Comparison of ENCODE assay signal across 8 mouse cellular contexts in the genomic region with DNA sequence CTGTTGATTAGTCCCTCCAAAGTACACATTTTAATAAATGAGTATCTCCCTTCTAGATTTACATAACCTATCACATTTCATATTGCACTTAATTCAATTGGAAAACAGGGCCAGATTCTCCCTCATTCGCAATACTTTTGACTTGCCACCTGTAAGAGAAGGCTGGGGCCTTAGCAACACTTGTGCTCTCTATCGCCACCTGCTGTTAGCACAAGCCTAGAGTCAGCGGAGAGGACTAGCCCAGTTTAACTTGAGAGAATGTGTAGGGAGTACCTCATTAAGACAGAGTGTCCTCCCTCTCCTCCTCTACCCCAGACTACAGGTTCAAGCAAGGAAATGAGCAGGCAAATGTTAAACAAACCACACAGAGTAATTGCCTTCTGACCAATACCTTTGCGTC. TPM values are rescaled to one million over a fixed set of nuclear protein-coding genes. Genes with fewer than 3 reads are reported as not detected.
DNase-seq lines count a peak whose midpoint lies in the region; ATAC-seq lines count a peak whose summit lies in the region.

No protein-coding gene starts in this region.

- no peaks in the 10 kb centered on the region for H3K27me3 ChIP-seq in heart, embryonic 12.5 days (replicated peaks)
- H3K27me3 ChIP-seq in limb, embryonic 10.5 days (ENCODE audit: low read depth, poor library complexity, severe bottlenecking) = no peaks in the 10 kb centered on the region
- no peaks in the 10 kb centered on the region for H3K27me3 ChIP-seq in stomach, embryonic 14.5 days (ENCODE audit: control insufficient read depth, insufficient read depth, low read length)

- H3K36me3 ChIP-seq in heart, embryonic 12.5 days = no peaks in the 10 kb centered on the region
- no peaks in the 10 kb centered on the region for H3K36me3 ChIP-seq in limb, embryonic 10.5 days
- no peaks in the 10 kb centered on the region for H3K36me3 ChIP-seq in stomach, embryonic 14.5 days (ENCODE audit: control insufficient read depth, insufficient read depth, low read length)

- H3K27ac ChIP-seq in heart, embryonic 12.5 days (ENCODE audit: poor library complexity, severe bottlenecking) = no peak overlapping the region
- H3K27ac ChIP-seq in limb, embryonic 10.5 days = no peak overlapping the region
- no peak overlapping the region for H3K27ac ChIP-seq in stomach, embryonic 14.5 days (ENCODE audit: low read length)

- WGBS in heart, embryonic 12.5 days = 26% methylated on average over 4 of the region's 4 CpGs
- 27% methylated on average over 4 of the region's 4 CpGs for WGBS in limb, embryonic 10.5 days
- WGBS in stomach, embryonic 14.5 days = 20% methylated on average over 4 of the region's 4 CpGs

- no peak overlapping the region for H3K4me3 ChIP-seq in heart, embryonic 12.5 days
- no peak overlapping the region for H3K4me3 ChIP-seq in limb, embryonic 10.5 days
- H3K4me3 ChIP-seq in stomach, embryonic 14.5 days (ENCODE audit: low read depth, low read length) = no peak overlapping the region

- no peak overlapping the region for H3K4me2 ChIP-seq in heart, embryonic 12.5 days
- H3K4me2 ChIP-seq in stomach, embryonic 14.5 days (replicated peaks; ENCODE audit: low read depth, low read length) = no peak overlapping the region

- H3K9me3 ChIP-seq in heart, embryonic 12.5 days (replicated peaks) = no peaks in the 10 kb centered on the region
- no peaks in the 10 kb centered on the region for H3K9me3 ChIP-seq in limb, embryonic 10.5 days (replicated peaks)
- H3K9me3 ChIP-seq in stomach, embryonic 14.5 days (ENCODE audit: control insufficient read depth, low read depth, low read length) = no peaks in the 10 kb centered on the region

- H3K4me1 ChIP-seq in heart, embryonic 12.5 days (replicated peaks) = peaks cover 32% of the 10 kb centered on the region
- peaks cover 36% of the 10 kb centered on the region for H3K4me1 ChIP-seq in limb, embryonic 10.5 days
- H3K4me1 ChIP-seq in stomach, embryonic 14.5 days (ENCODE audit: control insufficient read depth, insufficient read depth, low read length) = 0 out of 2 replicates have a peak, but pooled peaks cover 4% of the 10 kb centered on the region

- DNase-seq in heart, adult 18-20 months = peak; percentile 85 to 93
- DNase-seq in cerebellum, adult 9-10 months = peak; percentile 33
- peak; percentile 25 to 71 for DNase-seq in frontal cortex, postnatal 10 days (ENCODE audit: low spot score in 2 of 2)
- peak; percentile 83 for DNase-seq in hindlimb bud, embryonic 11.5 days (ENCODE audit: extremely low spot score, low read depth, low spot score)
- peak; percentile 85 for DNase-seq in limb, embryonic 10.5 days (ENCODE audit: low spot score)
- DNase-seq in natural killer cell, adult 2 months (ENCODE audit: low spot score in 2 of 2) = peak; percentile 34 to 58

- no peak for ATAC-seq in heart, embryonic 12.5 days (ENCODE audit: insufficient number of reproducible peaks, low FRiP score)
- ATAC-seq in stomach, embryonic 14.5 days (ENCODE audit: insufficient number of reproducible peaks, insufficient read depth, low FRiP score, low read depth) = 0 out of 2 replicates have a peak, but pooled peaks have one; percentile 50

- H3K9ac ChIP-seq in heart, embryonic 12.5 days = no peak overlapping the region
- H3K9ac ChIP-seq in stomach, embryonic 14.5 days (replicated peaks; ENCODE audit: low read depth, low read length) = no peak overlapping the region

RNA-seq across cellular contexts. Expression of gene Ccn2, which starts 4.1 kb away (rescaled TPM):
- total RNA-seq in heart, adult 18-20 months (2021) = 100 to 1,000 TPM; 120 to 129 TPM
- 56.8 and 60.1 TPM in 2 replicates for polyA plus RNA-seq in heart, embryonic 12.5 days (2016; fragmentation: Nextera tagmentation; extraction: Ambion mirVana)
- polyA plus RNA-seq in limb, embryonic 10.5 days (2016; fragmentation: Nextera tagmentation; extraction: Ambion mirVana) = 4.0 and 4.3 TPM in 2 replicates
- polyA plus RNA-seq in stomach, embryonic 14.5 days (2014; fragmentation: Nextera tagmentation; extraction: Ambion mirVana) = 11.3 and 12.5 TPM in 2 replicates

Comparison
In these comparisons a context has a peak if more than half of its experiments do, and no peak if none do; other contexts are left out.
1. DNase-seq: peak in every context shown above with its lines; median percentile 89 in heart, adult 18-20 months; 85 in limb, embryonic 10.5 days; 83 in hindlimb bud, embryonic 11.5 days; 48 in frontal cortex, postnatal 10 days; 46 in natural killer cell, adult 2 months; 33 in cerebellum, adult 9-10 months.